Mouse (Mus musculus) ES-E14 (cell line): ENCODE data around the gene Ddx28.

Experiments
- CHD2 ChIP-seq: IDR thresholded peaks from 2 replicates; pipeline ENCODE4 v1.6.1; 2014; ENCODE audit warnings: mild to moderate bottlenecking, low read depth, low read length, inconsistent platforms
- HCFC1 ChIP-seq: IDR thresholded peaks from 2 replicates; pipeline ENCODE4 v1.6.1; 2012; ENCODE audit warnings: low read length, inconsistent platforms, borderline replicate concordance; ENCODE audit not compliant: insufficient read depth
- MAFK ChIP-seq: IDR thresholded peaks from 2 replicates; pipeline ENCODE4 v1.6.1; 2014; ENCODE audit warnings: mild to moderate bottlenecking, low read depth, low read length, inconsistent platforms; ENCODE audit not compliant: insufficient read depth
- ZC3H11A ChIP-seq: IDR thresholded peaks from 2 replicates; pipeline ENCODE4 v1.6.1; 2012; ENCODE audit warnings: low read depth, mild to moderate bottlenecking, inconsistent platforms, low read length, borderline replicate concordance
- ZNF384 ChIP-seq: IDR thresholded peaks from 2 replicates; pipeline ENCODE4 v1.6.1; 2012; ENCODE audit warnings: low read depth, low read length, inconsistent platforms

- TF ChIP-seq CHD2 (no peak), HCFC1 (no peak), MAFK (no peak), ZC3H11A (no peak), ZNF384 (no peak)
Observed at GRCm38 (mm10) chr8:106018039-106018438, 6.4 kb upstream of the Ddx28 start.
